Mouse (Mus musculus) skeletal muscle tissue, adult 2 months (tissue): ENCODE results near the gene Hes2.

Experiments used
- DNase-seq: peaks from one replicate; pipeline ENCODE4 v3.0.0-alpha.2; 2012; ENCODE audit warnings: low read depth, low spot score

Gene Hes2

DNA sequence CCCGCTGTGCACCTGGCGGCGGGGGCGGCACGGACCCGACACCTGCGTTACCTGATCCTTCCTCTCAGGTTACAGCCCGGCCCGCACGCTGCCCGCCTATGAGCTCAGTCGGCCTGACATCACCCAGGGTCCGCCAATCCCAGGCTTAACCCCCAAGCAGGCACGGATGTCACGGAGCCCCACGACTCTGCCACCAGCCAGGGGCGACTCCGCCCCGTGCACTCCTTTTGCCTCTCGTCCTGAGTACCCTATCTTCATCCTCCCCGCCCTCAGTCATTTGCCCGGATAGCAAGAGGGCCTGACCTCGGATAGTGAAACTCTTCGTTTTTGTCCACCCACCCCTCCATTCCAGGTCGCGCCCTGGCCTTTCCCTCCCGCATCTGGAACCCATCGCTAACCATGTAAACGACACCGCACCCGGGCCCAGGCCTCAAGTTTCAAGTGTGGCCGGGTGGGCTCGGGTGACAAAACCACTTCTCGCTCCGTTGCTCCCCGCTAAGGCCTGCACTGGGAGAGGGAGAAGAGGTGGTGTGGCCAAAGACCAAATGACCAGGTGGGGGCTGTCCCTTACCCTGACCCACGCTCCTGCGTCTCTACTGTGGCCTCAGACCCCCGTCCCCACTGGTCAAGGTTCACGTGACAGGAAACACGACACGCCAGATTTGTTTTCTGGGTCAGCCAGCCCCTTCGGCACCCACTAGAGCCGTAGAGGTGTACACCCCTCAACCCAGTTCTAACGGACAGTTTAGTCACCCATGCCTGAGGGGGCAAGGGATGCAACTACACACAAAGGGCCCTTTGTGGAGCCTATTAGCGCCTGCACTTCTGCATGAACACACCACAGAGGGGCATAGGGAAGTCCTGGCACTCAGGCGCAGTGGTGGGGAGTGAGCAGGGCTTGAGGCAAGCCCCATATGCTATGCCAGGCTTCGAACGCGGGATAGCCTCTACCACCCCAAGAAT, 26.6 kb upstream of the Hes2 start:
- no peak for DNase-seq

DNA sequence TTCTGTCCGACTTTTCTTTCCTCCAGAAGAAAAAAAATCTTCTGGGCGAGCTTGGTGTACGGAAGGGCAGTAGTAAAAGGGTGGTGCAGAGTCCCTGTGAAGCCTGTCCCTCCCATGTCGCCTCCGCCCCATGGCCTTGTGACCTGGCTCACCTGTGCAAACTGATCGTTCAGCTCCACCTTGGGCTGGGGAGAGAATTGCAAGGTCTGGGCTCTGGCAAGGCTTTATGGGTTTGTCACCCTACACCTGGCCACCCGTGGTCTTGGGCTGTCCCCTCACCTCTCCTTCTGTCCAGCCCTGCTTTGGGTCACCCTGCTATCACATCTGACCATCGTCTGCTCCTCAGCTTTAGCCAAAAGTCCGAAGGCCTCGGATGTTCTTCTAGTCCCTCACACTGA, 25.9 kb upstream of the Hes2 start:
- no peak for DNase-seq

GRCm38 (mm10) chr4:152133213-152133612, 25.5 kb upstream of the Hes2 start:
- no peak for DNase-seq

- DNase-seq: no peak
Measured at GRCm38 (mm10) chr4:152134507-152134906, 24.2 kb upstream of the Hes2 start.

DNA sequence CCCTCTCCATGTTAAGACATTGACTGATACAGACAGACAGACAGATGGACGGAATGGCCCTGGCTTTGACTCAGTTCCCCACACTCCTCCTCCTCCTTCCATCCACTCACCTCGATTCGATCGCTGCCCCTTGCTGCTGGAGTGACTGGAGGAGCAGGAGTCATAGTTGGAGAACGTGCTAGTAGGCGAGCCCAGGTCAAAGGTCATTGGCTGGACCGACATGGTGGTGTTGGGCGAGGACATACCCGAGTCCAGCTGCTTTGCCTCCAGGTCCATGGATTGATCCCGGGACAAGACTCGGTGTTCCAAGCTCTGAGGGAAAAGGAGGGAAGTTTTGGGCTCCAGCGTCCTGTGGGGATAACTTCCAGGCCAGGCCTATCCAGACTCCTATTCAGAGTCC, 23.3 kb upstream of the Hes2 start:
- DNase-seq: no peak

GRCm38 (mm10) chr4:152136112-152136875, 22.4 kb upstream of the Hes2 start:
- no peak for DNase-seq

DNA sequence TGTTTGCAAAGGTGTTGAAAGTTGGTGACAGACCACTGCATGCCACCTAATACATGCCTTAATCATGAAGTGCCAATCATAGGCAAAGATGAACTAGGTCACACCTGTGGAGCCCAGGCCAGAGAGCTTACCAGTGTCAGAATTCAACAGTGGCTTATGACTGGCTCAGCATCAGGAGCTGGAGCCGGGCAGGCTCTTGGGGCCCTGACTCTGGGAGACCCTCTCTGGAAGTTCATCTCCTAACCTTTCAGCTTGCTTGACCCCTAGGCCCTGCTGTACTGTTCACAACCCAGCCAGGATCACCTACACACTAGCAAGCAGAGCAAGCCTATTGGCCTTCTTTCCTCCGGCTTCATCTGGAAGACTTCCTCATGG, 21.8 kb upstream of the Hes2 start:
- DNase-seq: no peak

GRCm38 (mm10) chr4:152138497-152139260, 20.0 kb upstream of the Hes2 start:
- peak; percentile 78 for DNase-seq

- DNase-seq: no peak
Measured at GRCm38 (mm10) chr4:152140441-152140840, 18.2 kb upstream of the Hes2 start.

GRCm38 (mm10) chr4:152141521-152142135, 17.0 kb upstream of the Hes2 start:
- DNase-seq: no peak

DNA sequence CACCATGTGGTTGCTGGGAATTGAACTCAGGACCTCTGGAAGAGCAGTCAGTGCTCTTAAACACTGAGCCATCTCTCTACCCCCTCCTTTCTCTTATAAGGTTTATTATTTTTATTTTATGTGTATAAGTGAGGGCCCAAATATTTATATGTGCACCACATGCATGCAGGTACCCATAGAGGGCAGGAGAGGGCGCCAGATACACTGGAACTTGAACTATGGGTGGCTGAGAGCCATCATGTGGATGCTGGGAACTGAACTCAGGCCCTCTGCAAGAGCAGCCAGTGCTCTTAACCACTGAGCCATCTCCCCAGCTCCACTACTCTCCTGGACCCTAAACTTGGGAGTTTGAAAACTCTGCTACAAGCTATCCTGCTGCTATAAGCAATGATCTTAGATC, 15.0 kb upstream of the Hes2 start:
- DNase-seq: no peak

GRCm38 (mm10) chr4:152145473-152145872, 13.2 kb upstream of the Hes2 start:
- DNase-seq: no peak

DNA sequence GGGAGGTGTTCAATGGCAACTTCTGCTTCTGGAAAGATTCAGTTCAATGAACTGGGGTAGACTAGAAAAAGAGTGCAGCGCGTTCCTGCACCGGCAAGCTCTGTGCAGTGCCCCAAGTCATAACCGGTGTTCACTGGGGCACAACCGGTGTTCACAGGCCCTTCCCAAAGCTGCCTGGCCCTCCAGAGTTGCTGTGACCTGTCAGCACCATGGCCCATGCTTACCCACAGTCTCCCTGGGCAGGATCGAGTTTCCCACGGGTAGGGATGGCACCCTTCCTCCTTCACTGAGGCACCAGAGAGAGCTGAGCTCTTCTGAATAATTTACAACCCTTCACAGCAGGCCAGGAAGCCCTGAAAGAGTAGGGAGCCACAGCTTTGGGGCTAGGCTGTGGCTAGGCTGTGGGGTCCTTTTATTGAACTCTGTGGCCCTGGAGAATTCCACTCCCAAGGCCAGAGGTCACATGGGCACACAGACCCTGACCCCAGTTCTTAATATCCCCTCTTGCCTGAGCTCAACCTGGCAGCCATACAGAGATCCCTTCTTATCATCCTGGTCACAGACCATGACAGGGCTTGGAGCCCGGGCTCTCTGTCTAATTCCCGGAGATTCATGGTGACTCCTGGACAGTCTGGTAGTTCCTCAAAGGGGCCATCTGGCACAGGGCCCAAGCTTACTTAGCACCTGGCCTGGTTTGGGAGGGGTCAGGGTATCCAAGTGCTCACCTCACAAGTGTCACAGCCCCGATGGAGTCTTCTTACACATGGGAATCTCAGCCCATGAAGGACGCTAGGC, 12.4 kb upstream of the Hes2 start:
- DNase-seq: no peak

GRCm38 (mm10) chr4:152150546-152150945, 8.1 kb upstream of the Hes2 start:
- no peak for DNase-seq

GRCm38 (mm10) chr4:152151451-152151965, 7.2 kb upstream of the Hes2 start:
- DNase-seq: no peak

DNA sequence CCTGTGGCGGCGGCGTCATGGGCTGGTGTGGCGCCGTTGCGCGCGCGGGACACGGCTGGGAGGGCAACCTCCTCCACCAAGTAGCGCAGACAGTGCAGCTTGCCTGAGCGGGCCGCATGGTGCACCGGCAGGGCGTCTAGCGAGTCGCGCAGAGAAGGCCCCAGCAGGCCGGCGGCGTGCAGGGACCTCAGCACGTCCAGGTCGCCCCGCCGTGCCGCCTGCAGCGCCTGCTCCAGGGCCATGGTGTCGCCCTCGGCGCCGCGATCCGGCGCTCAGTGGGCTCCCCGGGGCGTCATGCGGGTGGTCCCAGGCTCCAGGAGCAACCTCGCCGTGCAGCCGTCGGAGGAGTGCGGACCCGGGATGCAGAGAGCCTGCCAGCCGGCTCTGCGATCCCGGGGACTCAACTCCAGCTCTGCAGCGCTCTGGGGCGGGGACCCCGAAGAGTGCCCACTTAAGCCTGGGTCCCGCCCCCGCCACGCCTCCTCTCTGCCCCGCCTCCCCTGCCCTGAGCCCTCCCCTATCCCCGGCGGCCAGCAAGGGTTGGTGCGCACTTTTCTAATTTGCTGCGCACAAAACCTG, 6.6 kb upstream of the Hes2 start, which contains the start of gene Espn:
Gene Espn (minus strand): TSS at position 406 of the 579 bp plus-strand sequence.
- no peak for DNase-seq

DNA sequence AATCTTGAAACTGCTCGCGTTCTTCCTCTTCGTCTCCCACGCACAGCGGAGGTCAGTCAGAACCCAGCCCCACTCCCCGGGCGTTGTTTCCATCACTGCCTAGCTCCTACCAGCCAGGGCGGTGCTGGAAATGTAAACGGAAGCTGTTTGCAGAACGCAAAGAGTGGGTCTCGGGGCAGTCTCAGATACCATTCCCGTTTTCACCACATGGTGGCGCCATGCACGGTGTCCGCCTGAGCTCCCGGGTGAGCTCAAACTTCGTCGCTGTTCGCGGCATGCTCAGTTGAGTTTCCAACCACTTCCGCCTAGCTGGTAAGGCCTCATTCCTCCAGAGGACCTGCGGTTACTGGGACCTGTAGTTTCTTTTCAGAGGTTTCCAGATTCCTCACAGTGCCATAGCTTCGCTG, 4.9 kb upstream of the Hes2 start:
- DNase-seq: peak; percentile 64

DNA sequence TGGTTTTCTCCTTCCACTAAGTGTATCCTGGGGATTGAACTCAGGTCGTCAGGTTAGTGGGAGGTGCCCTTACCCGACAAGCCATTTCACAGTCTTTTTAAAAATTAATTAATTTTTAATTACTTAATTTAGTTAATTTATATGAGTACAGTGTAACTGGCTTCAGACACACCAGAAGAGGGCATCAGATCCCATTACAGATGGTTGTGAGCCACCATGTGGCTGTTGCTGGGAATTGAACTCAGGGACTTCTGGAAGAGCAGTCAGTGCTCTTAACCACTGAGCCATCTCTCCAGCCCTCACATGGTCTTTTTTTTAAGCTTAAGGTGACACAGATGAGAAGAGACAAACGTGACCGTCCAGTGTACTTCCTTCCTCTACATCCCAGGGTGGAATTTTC, 3.6 kb upstream of the Hes2 start:
- DNase-seq: no peak

DNA sequence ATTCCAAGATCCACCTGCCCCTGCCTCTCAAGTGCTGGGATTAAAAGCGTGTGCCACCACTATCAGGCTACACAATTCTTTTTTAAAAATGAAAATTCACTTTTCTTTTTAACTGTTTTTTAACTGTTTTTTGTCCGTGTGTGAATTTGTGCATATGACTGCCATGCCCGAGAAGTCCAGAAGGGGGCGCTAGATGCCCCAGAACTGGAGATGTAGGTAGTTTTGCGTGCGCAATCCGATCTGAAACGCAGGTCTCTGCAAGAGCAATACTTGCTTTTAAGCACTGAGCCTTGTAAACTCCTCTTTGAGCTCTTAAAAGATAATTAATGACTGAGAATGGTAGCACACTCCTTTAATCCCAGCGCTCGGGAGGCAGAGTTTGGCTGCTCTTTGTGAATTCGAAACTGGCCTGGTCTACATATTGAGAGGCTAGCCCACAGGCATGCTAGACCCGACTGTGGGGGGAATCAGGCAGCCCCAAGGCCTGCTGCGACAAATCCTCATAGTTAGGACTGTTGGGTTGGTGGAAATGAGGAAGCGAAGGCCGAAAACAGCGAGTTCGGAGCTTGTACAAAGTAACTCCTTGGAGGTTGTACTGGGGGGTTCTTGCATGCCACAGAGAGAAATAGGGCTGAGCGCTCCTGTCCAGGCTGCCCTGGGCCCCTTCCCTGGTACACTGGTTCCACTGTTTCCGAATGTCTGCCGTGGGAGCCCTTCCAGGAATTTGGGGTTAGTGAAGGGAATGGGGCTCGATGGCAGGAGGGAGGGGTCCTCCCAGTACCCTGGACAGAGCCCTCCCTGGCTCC, 685 bp upstream of the Hes2 start:
- DNase-seq: no peak
